Mouse (Mus musculus) gastrocnemius, adult 8-10 months (tissue): Measurements from ENCODE around the gene Relb. TPM values are rescaled to one million over a fixed set of nuclear protein-coding genes. Genes with fewer than 3 reads are reported as not detected.
A peak's percentile ranks its signal among the peaks of the same experiment; 100 is the strongest.

Source experiments
- DNase-seq, 2 experiments: peaks; one replicate each; pipeline ENCODE4 v3.0.0; 2022; ENCODE audit warnings: low spot score in 2 of 2
- total RNA-seq, 4 experiments: library from RNA; stranded (reverse); gene quantifications; 2 replicates each; pipeline ENCODE4 v1.2.4; 2022

The Relb gene
- total RNA-seq, 4 experiments from 2014 or later, result 7.0 to 12.5 (median 9.5) TPM

DNA sequence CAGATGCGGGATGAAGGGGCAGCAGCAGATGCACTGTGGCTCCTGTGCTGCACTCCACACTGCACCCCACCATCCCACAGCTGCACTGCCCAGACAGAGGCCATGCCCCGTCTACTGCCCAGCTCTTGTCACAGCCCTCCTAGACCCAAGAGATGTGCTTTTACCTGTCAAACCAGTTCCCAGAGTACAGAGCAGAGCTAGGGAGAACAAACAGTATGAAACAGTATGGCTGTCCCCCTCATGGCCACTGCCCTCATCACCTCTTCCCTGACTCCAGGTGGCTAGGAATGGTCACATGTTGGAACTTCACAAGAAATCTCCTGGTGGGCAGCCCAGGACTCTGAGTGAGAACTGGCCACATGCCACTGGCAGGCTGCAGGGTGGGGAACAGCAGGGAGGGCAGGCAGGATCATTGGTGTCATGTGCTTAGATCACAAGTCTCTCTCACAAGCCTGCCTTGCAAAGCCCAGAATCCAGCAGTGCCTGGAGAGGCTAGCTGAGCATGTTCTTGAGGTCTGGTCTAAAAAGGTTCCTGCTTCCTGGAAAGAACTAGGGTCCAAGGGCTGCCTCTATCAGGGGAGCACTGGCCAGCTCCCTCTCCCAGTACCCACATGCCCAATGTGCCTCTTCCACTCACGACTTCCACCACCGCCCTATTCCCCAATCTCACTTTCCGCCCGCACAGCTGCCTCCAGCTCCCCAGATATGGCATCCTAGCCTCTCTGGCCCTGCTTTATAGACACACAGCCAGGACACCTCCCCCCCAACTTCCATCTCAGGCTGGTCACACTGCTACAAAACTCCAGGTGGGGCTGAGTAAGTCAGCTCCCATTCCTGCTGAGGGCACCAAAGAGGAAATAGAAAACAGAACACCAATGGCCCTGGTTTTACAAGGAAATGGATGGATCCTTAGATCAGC lies 71.0 kb downstream of the Relb start:
- peak in 1 of 2 experiments; percentile 5 for DNase-seq

DNA sequence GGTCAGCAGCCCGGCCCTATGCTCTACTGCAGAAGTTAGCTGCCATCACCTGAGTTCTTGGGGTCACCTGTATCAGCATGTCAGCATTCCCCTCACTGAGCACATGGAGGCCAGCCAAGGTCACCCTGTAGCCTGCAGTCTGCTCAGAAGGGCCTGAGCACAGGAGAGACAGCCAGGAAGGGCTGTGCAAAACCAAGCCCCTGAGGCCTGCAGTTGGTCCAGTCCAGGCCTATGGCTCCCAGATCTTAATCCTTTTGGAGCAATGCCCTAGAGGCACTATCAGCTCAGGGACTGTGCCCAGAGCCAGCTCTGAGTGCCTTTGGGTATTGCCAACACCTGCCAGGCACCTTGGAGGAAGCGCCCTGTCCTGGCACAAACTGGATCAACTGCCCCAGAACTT lies 72.2 kb downstream of the Relb start:
- peak; percentile 5 to 40 for DNase-seq

Other genes starting within 250 kb of the Relb start
- gene Ercc2, start 247.4 kb downstream of the Relb start, total RNA-seq, result 10 to 100 TPM in 2 of 4 experiments, 1 to 10 TPM in 2; 7.5 to 14.9 (median 10.4) TPM
- gene Klc3, start 225.3 kb downstream of the Relb start, total RNA-seq, result under 1 TPM in 3 of 4 experiments, not detected in 1; 0.21 to 0.40 (median 0.24) TPM
- gene Ckm, start 224.7 kb downstream of the Relb start, total RNA-seq, result over 10,000 TPM; 38,224 to 44,934 (median 40,442) TPM
- gene Mark4, start 170.6 kb downstream of the Relb start, total RNA-seq, result 10 to 100 TPM; 18.0 to 20.0 (median 19.8) TPM
- gene Exoc3l2, start 166.1 kb downstream of the Relb start, total RNA-seq, result under 1 TPM; 0.27 to 0.80 (median 0.35) TPM
- 1 to 10 TPM; 2.1 to 2.7 (median 2.3) TPM for gene Bloc1s3, start 121.1 kb downstream of the Relb start, total RNA-seq
- gene Trappc6a, start 121.0 kb downstream of the Relb start, total RNA-seq, result 10 to 100 TPM in 1 of 4 experiments, 1 to 10 TPM in 3; 7.6 to 10.2 (median 8.8) TPM
- gene Nkpd1, start 111.6 kb downstream of the Relb start, total RNA-seq, result not detected
- 10 to 100 TPM; 45.9 to 52.8 (median 48.8) TPM for gene Ppp1r37, start 66.4 kb downstream of the Relb start, total RNA-seq
- 1 to 10 TPM in 1 of 4 experiments, under 1 TPM in 3; 0.56 to 1.1 (median 0.77) TPM for gene Zfp296, start 52.2 kb downstream of the Relb start, total RNA-seq
- 100 to 1,000 TPM in 2 of 4 experiments, 10 to 100 TPM in 2; 78.5 to 108 (median 99.3) TPM for gene Gemin7, start 51.8 kb downstream of the Relb start, total RNA-seq
- gene Clasrp, start 25.0 kb downstream of the Relb start, total RNA-seq, result 10 to 100 TPM in 1 of 4 experiments, 1 to 10 TPM in 3; 6.3 to 10.0 (median 9.2) TPM
- 10 to 100 TPM; 49.6 to 55.5 (median 51.0) TPM for gene Clptm1, start 35.6 kb upstream of the Relb start, total RNA-seq
- not detected for gene Apoc2, start 48.5 kb upstream of the Relb start, total RNA-seq
- not detected for gene Gm44805, start 52.0 kb upstream of the Relb start, total RNA-seq
- gene Apoc4, start 52.0 kb upstream of the Relb start, total RNA-seq, result not detected
- 1 to 10 TPM in 2 of 4 experiments, not detected in 2; 1.1 to 2.1 TPM for gene Apoc1, start 63.2 kb upstream of the Relb start, total RNA-seq
- gene Apoe, start 69.8 kb upstream of the Relb start, total RNA-seq, result 10 to 100 TPM; 18.8 to 67.9 (median 47.9) TPM
- gene Tomm40, start 86.0 kb upstream of the Relb start, total RNA-seq, result 10 to 100 TPM; 44.3 to 48.3 (median 46.0) TPM
- gene Nectin2, start 121.0 kb upstream of the Relb start, total RNA-seq, result 1 to 10 TPM; 1.0 to 1.8 (median 1.5) TPM
- gene Bcam, start 141.6 kb upstream of the Relb start, total RNA-seq, result 10 to 100 TPM; 16.7 to 24.4 (median 18.0) TPM
- not detected for gene Cblc, start 167.4 kb upstream of the Relb start, total RNA-seq
- gene Bcl3, start 193.3 kb upstream of the Relb start, total RNA-seq, result under 1 TPM; 0.58 to 0.62 (median 0.61) TPM
- gene Gm19345, start 222.6 kb upstream of the Relb start, total RNA-seq, result not detected
- not detected for gene Ceacam16, start 231.9 kb upstream of the Relb start, total RNA-seq